Mouse (Mus musculus) lung, postnatal 0 days (tissue): ENCODE measurements at regions not wholly inside any gene's neighbourhood (a gene's known extent, or its start where the extent isn't known, plus 50 kb on each side); places are given as distances from the start of the nearest gene placed in this dataset.

Experiments
- CTCF ChIP-seq: IDR thresholded peaks from 2 replicates; pipeline ENCODE4 v1.5.1; 2016; ENCODE audit warnings: antibody characterized with exemption, mild to moderate bottlenecking
- EP300 ChIP-seq: IDR thresholded peaks from 2 replicates; pipeline ENCODE4 v1.6.1; 2016; ENCODE audit warnings: antibody characterized with exemption, mild to moderate bottlenecking, control low read depth

GRCm38 (mm10) chr5:45000996-45001395 is 201.5 kb upstream of the Ldb2 start:
- TF ChIP-seq CTCF (no peak), EP300 (no peak)
